Mouse (Mus musculus) forebrain, embryonic 13.5 days (tissue): Measurements from ENCODE around the gene Nanog. TPM values are rescaled to one million over a fixed set of nuclear protein-coding genes. Genes with fewer than 3 reads are reported as not detected.

Source experiments
- ATAC-seq: fragments of 200-750 bp; cut with Nextera tagmentation; 2 replicates; pipeline ENCODE4 v1.8.0; 2017
- H3K27ac ChIP-seq: fragments of 300-500 bp; sonication (generic); 2 replicates; pipeline ENCODE4 v1.5.1; 2015; ENCODE audit warnings: inconsistent platforms, mild to moderate bottlenecking, moderate library complexity
- H3K27me3 ChIP-seq: fragments of 300-500 bp; sonication (generic); 2 replicates; pipeline ENCODE4 v1.6.1; 2015; ENCODE audit warnings: mild to moderate bottlenecking, inconsistent platforms
- H3K36me3 ChIP-seq: fragments of 300-500 bp; sonication (generic); 2 replicates; pipeline ENCODE4 v1.6.1; 2015; ENCODE audit warnings: mild to moderate bottlenecking, inconsistent platforms; ENCODE audit not compliant: poor library complexity, severe bottlenecking
- H3K4me1 ChIP-seq: fragments of 300-500 bp; sonication (generic); 2 replicates; pipeline ENCODE4 v1.6.1; 2015; ENCODE audit warnings: inconsistent platforms
- H3K4me2 ChIP-seq: fragments of 300-500 bp; sonication (generic); 2 replicates; pipeline ENCODE4 v1.6.1; 2015; ENCODE audit warnings: inconsistent platforms, mild to moderate bottlenecking, moderate library complexity
- H3K4me3 ChIP-seq: fragments of 300-500 bp; sonication (generic); 2 replicates; pipeline ENCODE4 v1.5.1; 2015; ENCODE audit warnings: mild to moderate bottlenecking, inconsistent platforms
- H3K9ac ChIP-seq: fragments of 300-500 bp; sonication (generic); 2 replicates; pipeline ENCODE4 v1.6.1; 2015; ENCODE audit warnings: mild to moderate bottlenecking, inconsistent platforms
- H3K9me3 ChIP-seq: fragments of 300-500 bp; sonication (generic); replicated peaks from 2 replicates; pipeline ENCODE4 v1.6.1; 2016; ENCODE audit warnings: inconsistent platforms
- WGBS: fragments of 180-500 bp; shearing (Covaris S2); methylation state at CpG from one replicate; pipeline ENCODE4 v1.1.7; 2015; 5-methylcytosine and 5-hydroxymethylcytosine counted together
- polyA plus RNA-seq: library from polyadenylated mRNA; unstranded; fragments of >200 nt; fragmentation: Nextera tagmentation; extraction: Ambion mirVana; gene quantifications from 2 replicates; pipeline ENCODE4 v1.2.1, GENCODE M21; 2015

Gene Nanog
- polyA plus RNA-seq, 1 experiment from 2014 or later = 0.23 TPM

GRCm38 (mm10) chr6:122744505-122745249 lies 37.4 kb downstream of the Nanog start:
- WGBS = 23% methylated on average over 10 of the region's 10 CpGs
- Histone ChIP-seq H3K4me3 (no peak overlapping the region), H3K9me3 (no peaks in the 10 kb centered on the region), H3K4me1 (peaks cover 22% of the 10 kb centered on the region), H3K36me3 (no peaks in the 10 kb centered on the region), H3K4me2 (no peak overlapping the region), H3K27me3 (peaks cover 35% of the 10 kb centered on the region), H3K27ac (no peak overlapping the region), H3K9ac (no peak overlapping the region)
- no peak for ATAC-seq

GRCm38 (mm10) chr6:122750579-122750978 lies 43.3 kb downstream of the Nanog start:
- Histone ChIP-seq H3K36me3 (no peaks in the 10 kb centered on the region), H3K4me3 (no peak overlapping the region), H3K27me3 (no peaks in the 10 kb centered on the region), H3K4me1 (no peaks in the 10 kb centered on the region), H3K27ac (no peak overlapping the region), H3K4me2 (no peak overlapping the region), H3K9me3 (no peaks in the 10 kb centered on the region), H3K9ac (no peak overlapping the region)
- ATAC-seq = no peak
- WGBS = 80% methylated on average over 6 of the region's 6 CpGs

- no peaks in the 10 kb centered on the region for H3K9me3 ChIP-seq
- no peak overlapping the region for H3K4me2 ChIP-seq
- H3K36me3 ChIP-seq = no peaks in the 10 kb centered on the region
- no peak for ATAC-seq
- H3K27me3 ChIP-seq = no peaks in the 10 kb centered on the region
- H3K4me3 ChIP-seq = no peak overlapping the region
- WGBS = 79% methylated on average over 2 of the region's 2 CpGs
- H3K9ac ChIP-seq = no peak overlapping the region
- no peak overlapping the region for H3K27ac ChIP-seq
- H3K4me1 ChIP-seq = no peaks in the 10 kb centered on the region
Observed at GRCm38 (mm10) chr6:122755913-122756312, 48.6 kb downstream of the Nanog start.

GRCm38 (mm10) chr6:122758732-122759131 lies 51.4 kb downstream of the Nanog start:
- no peak for ATAC-seq
- WGBS = 60% methylated on average over 5 of the region's 5 CpGs
- no peaks in the 10 kb centered on the region for H3K36me3 ChIP-seq

GRCm38 (mm10) chr6:122761011-122761599 lies 53.8 kb downstream of the Nanog start:
- WGBS = under 1% methylated on average over 11 of the region's 11 CpGs
- ATAC-seq = peak; percentile 74
- Histone ChIP-seq H3K4me1 (peaks cover 13% of the 10 kb centered on the region), H3K4me3 (peak overlapping the region; percentile 39), H3K36me3 (no peaks in the 10 kb centered on the region), H3K4me2 (peak overlapping the region; percentile 57), H3K9me3 (no peaks in the 10 kb centered on the region), H3K27me3 (peaks cover 10% of the 10 kb centered on the region; the same call in 1 of the 2 replicates), H3K9ac (no peak overlapping the region), H3K27ac (no peak overlapping the region)

More at GRCm38 (mm10) chr6:122758732-122759131, 51.4 kb downstream of the Nanog start:
- no peak overlapping the region for H3K27ac ChIP-seq
- H3K9me3 ChIP-seq = no peaks in the 10 kb centered on the region
- H3K9ac ChIP-seq = no peak overlapping the region
- H3K27me3 ChIP-seq = peaks cover 9% of the 10 kb centered on the region; the same call in 1 of the 2 replicates
- H3K4me3 ChIP-seq = no peak overlapping the region
- H3K4me2 ChIP-seq = no peak overlapping the region
- no peaks in the 10 kb centered on the region for H3K4me1 ChIP-seq

- no peaks in the 10 kb centered on the region for H3K36me3 ChIP-seq
- peaks cover 10% of the 10 kb centered on the region; the same call in 1 of the 2 replicates for H3K27me3 ChIP-seq
- H3K9ac ChIP-seq = no peak overlapping the region
- no peaks in the 10 kb centered on the region for H3K9me3 ChIP-seq
- ATAC-seq = no peak
- peaks cover 14% of the 10 kb centered on the region for H3K4me1 ChIP-seq
- H3K4me2 ChIP-seq = no peak overlapping the region
- no peak overlapping the region for H3K27ac ChIP-seq
- H3K4me3 ChIP-seq = 0 out of 2 replicates have a peak overlapping the region, but pooled peaks have one; percentile 39
Observed at GRCm38 (mm10) chr6:122761901-122762300, 54.6 kb downstream of the Nanog start.

GRCm38 (mm10) chr6:122762480-122762879 lies 55.2 kb downstream of the Nanog start:
- no peak for ATAC-seq
- H3K4me3 ChIP-seq = no peak overlapping the region
- H3K9me3 ChIP-seq = no peaks in the 10 kb centered on the region
- peaks cover 10% of the 10 kb centered on the region; the same call in 1 of the 2 replicates for H3K27me3 ChIP-seq
- H3K36me3 ChIP-seq = no peaks in the 10 kb centered on the region
- peaks cover 14% of the 10 kb centered on the region for H3K4me1 ChIP-seq
- 67% methylated on average over 3 of the region's 3 CpGs for WGBS
- H3K27ac ChIP-seq = no peak overlapping the region
- H3K9ac ChIP-seq = no peak overlapping the region
- H3K4me2 ChIP-seq = no peak overlapping the region

GRCm38 (mm10) chr6:122762952-122763700 lies 55.8 kb downstream of the Nanog start:
- Histone ChIP-seq H3K9ac (no peak overlapping the region), H3K4me2 (no peak overlapping the region), H3K27me3 (peaks cover 10% of the 10 kb centered on the region; the same call in 1 of the 2 replicates), H3K4me3 (no peak overlapping the region), H3K9me3 (no peaks in the 10 kb centered on the region), H3K27ac (no peak overlapping the region), H3K36me3 (no peaks in the 10 kb centered on the region), H3K4me1 (peaks cover 14% of the 10 kb centered on the region)
- WGBS = 80% methylated on average over 11 of the region's 11 CpGs
- no peak for ATAC-seq

- peak overlapping the region; percentile 78; the same call in 1 of the 2 replicates for H3K27ac ChIP-seq
- peak; percentile 31 for ATAC-seq
- H3K9ac ChIP-seq = peak overlapping the region; percentile 70
- peaks cover 14% of the 10 kb centered on the region for H3K4me1 ChIP-seq
- peak overlapping the region; percentile 52 for H3K4me3 ChIP-seq
- H3K4me2 ChIP-seq = peak overlapping the region; percentile 76
- peaks cover 10% of the 10 kb centered on the region; the same call in 1 of the 2 replicates for H3K27me3 ChIP-seq
- no peaks in the 10 kb centered on the region for H3K9me3 ChIP-seq
- 31% methylated on average over 17 of the region's 17 CpGs for WGBS
- H3K36me3 ChIP-seq = no peaks in the 10 kb centered on the region
Observed at GRCm38 (mm10) chr6:122763844-122764445, 56.7 kb downstream of the Nanog start.
